Mouse (Mus musculus) erythroid progenitor cell, adult 5-6 weeks (primary cell): ENCODE results near the gene Kcnip1. TPM values are rescaled to one million over a fixed set of nuclear protein-coding genes. Genes with fewer than 3 reads are reported as not detected.

ENCODE experiments used
- ATAC-seq: replicated peaks from 2 replicates; pipeline ENCODE4 v1.8.0; 2016; ENCODE audit warnings: moderate number of reproducible peaks, mild to moderate bottlenecking, moderate TSS enrichment, inconsistent platforms; ENCODE audit not compliant: poor library complexity, low FRiP score, severe bottlenecking
- total RNA-seq, 2 experiments: library from RNA; stranded (forward) in 1 of 2; stranded (reverse) in 1 of 2; fragments of 150-400 nt in 1 of 2; fragments of 186-747, 209-891 nt in 1 of 2; gene quantifications; 2 replicates each; pipeline versions ENCODE4 v1.2.3 to v1.2.4; 2015 to 2017; ENCODE audit warnings: low replicate concordance in 2 of 2

Kcnip1 gene
- total RNA-seq, 2 experiments from 2014 or later = not detected

DNA sequence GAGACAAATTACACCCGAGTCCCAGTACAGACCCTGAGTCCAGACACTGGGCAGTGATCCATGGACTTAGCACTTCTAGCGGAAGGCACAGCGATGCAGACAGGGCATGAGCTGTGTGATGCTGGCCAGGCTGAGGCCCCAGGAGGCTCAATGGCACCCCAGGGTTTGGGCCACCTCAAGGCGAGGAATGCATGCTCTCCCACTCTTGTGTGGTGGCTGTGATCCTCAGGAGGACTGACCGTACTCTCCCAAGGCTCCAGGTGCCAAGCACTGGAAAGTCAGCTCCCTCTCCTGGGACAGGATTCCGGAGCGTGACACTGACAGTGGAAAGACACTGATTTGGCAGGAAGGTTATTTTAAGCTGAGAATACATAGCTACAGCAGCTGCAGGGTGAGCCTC lies 79.9 kb downstream of the Kcnip1 start:
- ATAC-seq = no peak

DNA sequence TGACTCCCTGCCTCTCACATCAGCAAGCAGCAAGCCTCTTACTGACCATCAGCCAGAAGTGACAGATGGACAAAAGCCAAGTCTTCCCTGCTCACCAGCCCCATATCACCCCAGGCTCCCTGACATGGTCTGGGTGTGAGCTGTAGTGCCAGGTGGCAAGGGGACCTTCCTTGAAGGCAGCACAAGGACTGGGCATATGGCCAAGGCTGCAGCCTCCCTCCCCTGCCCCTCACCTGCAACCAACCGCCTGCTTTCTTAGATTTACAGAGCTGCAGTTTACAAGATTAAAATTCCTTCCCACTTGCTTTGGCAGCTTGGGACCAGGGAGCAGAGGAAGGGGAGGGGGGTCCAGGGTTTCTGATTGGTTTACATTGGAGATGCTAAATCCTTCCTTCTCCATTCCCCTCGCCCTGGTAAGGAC lies 80.8 kb downstream of the Kcnip1 start:
- no peak for ATAC-seq

DNA sequence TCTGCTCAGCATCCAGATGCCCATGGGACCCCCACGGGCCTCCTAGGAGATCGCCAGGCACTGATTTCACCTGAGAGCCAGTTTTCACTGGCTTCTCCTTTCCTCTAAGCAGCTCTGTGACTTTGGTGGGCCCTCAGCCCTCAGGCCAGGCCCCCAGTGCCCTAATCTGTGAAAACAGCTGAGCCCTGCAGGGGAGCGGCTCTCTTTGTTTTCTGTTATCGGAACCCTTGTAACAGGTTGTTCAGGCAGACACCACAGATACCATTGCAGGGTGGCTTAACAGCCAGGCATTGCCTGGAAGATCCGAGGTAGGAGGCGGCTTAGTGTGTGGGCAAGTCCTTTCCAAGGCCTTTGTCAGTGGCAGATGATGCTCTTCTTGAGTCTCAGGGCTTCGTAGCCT lies 82.0 kb downstream of the Kcnip1 start:
- ATAC-seq = no peak

DNA sequence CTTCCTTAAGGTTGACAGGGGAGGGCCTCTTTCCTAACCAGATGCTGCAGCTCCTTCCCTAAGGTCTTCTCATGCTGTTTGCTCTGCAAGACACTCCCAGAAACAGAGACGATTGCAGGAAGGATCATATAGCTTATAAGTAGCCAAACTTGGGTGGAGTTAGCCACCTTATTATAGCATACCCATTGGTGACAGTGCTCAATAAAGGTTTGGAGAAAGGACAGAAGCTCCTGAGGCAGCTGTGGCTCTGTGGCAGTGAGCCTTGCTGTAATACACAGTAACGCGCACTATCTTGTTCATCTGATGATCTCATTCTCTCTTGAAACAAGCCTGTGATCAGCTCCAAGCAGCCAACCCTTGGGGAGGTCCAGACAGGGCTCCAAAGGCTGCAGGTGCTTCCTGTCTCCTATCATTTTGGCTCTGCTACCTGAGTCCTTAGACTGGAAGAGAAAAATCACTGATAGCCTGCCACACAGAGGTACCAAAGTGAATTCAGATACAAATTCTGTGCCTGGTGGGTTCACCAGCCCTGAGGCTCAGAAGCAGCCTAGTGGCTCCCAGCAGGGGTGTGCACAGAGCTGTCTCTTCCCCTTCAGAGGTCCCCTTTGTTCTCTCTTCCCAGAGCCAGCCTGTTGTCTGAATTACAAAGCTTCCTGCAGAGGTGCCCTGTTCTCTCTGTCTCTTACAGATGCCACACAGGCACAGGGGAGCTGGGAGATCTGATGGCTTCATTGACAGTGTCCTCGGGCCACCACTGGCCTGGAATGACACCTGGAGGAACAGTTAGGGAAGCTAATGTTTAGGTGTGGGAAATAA lies 84.4 kb downstream of the Kcnip1 start:
- ATAC-seq = no peak

DNA sequence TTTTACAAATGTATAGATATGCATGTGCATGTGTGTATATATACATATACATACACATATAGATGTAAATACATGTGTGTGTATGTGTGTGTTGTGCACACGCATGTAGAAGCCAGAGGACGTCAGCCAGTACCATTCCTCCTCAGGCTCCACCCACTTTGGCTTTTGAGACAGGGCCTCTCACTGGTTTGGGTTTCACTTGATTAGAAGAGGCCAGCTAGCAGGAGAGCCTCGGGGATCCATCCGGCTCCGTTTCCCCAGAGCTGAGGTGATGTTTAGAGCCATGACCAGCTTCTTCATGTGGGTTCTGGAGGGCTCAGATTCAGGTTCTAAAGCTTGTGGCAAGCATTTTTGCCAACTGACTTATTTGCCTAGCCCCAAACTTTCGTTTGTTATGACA lies 89.5 kb downstream of the Kcnip1 start:
- ATAC-seq = no peak

DNA sequence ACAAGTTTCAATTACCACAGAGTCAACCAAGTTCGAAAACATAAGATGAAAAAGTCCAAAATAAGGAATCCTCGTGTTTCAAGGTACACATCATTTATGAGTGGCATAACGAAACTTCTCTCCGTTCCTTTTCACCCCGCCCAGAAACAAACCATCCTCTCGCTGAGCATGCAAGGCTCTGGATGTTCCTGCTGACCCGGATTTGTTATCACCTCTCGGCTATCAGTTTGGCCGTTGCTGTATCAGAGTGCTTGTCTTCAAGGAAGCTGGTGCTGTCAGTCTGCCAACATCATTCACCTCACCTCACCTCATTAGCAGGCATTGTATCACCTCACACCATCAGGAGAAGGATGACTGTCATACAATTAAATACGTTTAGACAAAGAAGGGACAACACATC lies 90.6 kb downstream of the Kcnip1 start:
- no peak for ATAC-seq

DNA sequence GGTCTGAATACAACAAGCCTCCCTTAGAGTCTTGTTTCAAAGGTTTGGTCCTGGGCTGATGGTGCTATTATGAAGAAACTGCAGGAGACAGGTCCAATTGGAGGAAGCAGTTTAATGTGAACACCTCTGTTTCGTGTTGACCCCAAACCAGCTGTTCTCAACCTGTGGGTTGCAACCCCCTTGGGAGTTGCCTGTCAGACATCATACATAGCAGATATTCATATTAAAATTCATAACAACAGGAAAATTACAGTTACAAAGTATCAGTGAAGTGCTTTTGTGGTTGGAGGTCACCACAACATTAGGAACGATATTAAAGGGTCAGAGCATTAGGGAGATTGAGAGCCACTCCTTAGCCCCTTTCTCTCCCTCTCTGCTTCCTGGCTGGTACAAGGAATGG lies 91.2 kb downstream of the Kcnip1 start:
- no peak for ATAC-seq

DNA sequence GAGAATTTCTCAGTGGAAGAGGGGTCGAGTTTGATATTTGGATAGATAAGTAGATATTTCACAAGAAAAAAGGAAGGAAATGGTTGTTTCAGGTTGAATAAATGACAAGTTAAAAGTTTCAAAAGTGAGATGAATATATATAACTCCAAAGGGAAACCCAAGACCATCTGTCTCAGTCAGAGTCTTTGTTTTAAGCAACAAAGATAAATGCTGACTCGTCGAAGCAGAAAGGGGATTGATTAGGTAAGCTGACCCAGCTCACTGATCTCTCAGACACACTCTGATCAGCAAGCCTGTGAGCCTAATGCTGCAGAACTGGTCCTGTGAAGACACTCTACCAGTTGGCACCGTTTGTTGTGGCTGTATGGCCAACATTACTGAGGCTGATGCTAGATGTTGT lies 101.9 kb downstream of the Kcnip1 start:
- no peak for ATAC-seq

DNA sequence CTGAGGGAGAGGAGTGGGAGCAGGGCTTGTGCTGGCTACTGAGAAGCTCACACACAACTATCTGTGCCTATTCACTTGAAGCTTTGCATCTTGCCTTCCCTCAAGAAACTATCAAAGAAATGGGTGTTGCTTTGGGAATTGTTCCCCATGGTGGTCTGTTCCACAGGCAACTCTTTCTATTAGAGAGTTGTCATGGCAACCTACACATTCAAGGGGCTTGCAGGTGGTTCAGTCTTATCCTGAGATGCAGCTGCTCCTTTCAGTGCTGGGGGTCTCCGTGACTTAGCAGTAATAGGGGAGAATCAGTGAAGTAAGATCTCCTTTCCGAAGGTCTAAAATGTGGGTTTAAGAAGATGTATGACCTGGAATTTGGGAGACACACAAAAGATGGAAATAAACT lies 102.6 kb downstream of the Kcnip1 start:
- ATAC-seq = no peak

DNA sequence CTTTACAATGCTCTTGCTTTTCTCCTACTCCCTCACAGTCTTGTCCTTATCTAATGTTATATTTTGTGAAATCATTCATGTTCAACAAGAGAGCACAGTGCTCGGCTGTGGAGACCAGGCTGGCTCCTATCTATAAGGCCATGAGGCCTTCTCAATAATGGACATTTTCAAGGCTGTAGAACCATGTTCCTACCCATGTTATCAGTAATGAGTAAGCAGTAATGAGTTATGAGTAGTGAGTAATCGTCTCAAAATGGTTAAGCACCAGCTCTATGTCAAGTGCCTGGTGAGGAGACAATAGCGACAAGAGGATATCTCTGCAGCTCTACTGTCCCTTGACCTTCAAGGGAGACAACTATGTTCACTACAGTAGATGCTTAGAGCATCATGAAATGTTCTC lies 105.3 kb downstream of the Kcnip1 start:
- no peak for ATAC-seq

DNA sequence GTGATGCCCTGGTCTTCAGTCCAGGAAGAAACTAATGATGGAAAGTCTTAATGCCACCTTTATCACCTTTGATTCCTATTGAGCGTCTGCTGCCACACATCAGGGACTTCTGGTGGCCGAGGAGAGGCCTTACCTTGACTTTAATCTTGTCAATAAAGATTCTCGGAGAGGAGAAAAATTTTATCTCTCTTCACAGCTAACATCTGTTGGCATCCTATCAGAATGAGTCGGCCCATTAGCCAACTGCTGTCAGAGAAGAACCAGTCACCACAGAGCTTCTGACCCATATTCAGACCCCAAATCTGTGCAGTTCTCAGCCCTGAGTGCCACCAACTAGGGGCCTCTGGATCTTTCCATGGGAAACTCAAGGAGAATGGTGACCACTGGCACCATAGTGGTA lies 107.0 kb downstream of the Kcnip1 start:
- ATAC-seq = no peak

DNA sequence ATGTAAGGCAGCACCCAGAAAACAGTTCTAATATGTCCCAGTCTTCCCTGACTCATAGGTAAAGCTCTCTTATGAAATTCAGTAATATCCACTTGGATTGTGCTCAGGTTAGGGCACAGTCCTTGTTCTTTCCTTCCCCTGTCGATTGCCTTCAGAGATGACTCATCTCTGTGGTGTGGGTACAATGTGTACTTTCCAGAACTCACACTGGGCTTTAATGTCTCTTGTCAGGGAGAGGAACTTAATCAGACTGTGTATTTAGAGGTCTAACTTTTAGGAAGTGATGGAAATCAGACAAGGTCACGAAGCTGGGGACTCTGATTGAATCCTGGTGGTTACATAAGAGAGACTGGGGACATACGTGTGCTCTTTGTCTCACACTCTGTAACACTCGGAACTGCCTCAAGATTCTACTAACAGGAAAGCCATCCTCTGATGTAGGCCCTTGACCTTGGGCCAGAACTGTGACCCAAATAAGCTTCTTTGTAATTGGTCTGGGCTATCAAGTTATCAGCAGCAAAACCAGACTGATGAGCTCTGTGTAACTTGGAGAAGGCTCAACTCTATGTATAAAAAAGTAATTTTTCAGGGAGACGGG lies 110.1 kb downstream of the Kcnip1 start:
- no peak for ATAC-seq

DNA sequence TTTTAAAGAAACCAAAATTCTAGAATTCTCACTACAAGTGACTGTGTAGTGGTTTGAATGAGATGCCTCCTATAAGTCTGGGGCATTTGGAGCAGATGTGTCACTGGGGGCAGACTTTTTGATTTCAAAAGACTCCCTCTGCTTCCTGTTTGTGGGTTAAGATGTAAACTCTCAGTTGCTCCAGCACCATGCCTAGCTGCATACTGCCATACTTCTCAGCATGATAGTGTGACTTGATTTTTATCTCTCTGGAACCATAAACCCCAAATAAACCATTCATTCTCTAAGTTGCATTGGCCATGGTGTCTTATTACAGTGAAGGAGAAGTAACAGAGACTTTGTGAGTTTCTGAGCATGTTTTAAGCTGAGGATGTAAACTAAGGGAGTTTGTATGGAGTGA lies 118.0 kb downstream of the Kcnip1 start:
- no peak for ATAC-seq

DNA sequence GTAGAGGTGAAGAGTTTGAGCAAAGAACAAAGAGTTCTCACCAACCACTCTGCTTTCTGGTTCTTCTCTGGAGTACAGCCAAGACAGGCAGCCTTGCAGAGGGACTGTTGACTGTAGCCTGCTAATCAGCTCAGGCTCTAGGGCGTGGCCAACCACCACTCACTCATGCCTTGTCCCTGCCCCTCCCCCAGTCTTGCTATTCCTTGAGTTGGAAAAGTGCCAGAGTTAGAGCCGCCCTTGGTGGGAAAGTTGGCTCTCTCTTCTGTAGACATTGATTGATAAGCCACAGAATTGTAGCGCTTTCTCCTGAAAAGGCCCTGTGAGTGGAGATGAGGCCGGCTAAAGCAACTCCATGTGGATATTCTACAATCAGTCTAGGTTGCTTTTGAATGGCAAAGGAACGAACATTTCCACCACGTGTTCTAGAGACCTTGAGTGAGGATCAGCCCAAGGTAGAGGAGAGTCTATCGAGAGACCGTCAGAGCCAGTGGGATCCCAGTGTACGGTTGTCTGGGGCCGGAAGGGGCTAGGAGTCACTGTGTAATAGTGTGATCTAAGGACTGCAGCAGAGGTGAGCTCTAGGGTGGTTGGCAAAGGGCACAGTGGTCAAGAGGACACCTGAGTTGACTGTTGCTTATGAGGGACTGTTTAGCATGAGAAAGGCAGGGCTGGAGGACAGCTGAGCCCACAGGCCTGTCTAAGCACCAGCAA lies 119.7 kb downstream of the Kcnip1 start:
- peak; percentile 64; the same call in 1 of the 2 replicates for ATAC-seq

DNA sequence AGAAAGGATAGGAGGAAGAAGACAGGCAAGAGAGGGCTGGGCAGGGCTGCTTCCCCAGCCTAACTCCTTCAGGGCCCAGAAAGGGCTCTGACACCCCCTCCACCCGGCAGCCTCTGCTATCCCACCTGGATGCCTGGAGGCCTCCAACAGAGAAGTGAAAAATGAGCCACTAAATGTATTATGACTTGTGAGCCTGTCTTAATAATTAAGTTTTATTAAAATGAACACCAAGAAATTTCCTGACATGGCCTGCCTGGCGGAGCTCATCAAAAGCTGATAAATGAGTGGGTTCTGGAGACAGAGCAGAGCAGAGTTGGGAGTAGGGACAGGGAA lies 120.3 kb downstream of the Kcnip1 start:
- no peak for ATAC-seq

DNA sequence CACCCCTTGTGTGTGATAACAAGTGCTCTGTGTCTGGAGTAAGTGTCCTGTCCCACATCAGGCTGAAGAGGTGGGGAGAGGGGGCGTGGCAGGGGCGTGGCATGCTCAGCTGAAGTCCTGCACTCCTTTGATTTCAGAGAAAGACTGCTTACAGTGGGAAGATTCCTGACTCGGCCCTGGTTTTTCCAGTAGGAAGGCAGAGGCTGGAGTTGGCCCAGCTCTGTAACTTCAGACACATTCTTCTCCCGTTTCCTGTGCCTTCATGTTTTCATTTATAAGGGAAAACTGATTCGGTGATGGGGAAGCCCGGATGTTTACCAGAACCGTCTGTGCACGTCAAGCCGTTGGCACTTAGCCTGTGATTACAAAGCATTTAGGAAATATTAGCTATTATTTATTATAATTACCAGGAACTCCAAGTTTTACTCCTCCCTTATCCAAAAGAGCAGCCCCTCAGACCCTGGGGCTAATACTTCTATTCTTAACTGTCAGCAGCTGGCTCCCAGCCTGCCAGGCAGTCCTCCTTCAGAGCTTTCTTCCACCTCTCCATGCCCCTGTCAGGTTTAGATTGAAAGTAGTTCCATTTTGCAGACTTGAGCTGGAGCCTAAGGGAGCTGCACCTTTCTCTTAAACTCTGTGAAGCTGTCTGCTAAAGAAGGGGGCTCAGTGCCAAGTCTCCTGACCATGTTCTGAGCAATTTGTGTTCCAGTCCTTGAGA lies 120.8 kb downstream of the Kcnip1 start:
- ATAC-seq = peak; percentile 66

DNA sequence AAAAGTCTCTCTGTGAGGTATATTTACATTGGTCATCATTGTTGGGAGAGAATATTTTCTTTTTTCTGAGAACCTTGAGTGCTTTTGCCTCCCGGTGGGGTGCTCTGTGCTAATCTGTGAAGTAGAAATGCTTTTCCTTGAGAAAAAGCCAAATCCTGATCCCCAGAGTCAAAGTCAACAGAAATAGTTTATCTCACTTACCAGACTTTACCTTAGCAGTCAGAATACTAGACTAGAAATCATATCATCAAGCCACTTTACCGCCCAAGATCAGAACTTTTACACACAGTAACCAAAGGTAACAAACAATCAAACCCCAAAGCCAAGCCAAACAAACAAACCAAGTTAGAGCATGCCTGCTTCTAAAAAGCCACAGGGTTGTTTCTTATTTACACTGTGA lies 122.7 kb downstream of the Kcnip1 start:
- ATAC-seq = no peak

DNA sequence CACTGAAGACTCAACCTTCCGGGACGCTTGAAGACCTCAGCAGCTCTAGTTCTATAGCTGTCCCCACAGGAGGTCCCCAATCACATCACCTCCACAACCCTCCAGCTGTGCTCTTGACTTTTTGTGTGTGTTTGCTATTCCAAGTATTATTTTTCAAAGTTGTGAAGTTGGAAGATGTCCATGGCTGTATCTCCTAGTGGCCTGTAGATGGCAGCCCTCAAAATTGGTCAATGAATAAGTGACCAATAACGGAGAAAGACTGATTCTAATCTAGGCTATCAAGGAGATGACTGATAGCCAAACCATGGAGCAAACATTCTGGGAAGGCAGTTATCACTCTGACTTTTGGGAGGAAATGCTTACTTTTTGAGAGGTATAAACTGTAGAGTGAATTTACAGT lies 123.4 kb downstream of the Kcnip1 start:
- no peak for ATAC-seq

DNA sequence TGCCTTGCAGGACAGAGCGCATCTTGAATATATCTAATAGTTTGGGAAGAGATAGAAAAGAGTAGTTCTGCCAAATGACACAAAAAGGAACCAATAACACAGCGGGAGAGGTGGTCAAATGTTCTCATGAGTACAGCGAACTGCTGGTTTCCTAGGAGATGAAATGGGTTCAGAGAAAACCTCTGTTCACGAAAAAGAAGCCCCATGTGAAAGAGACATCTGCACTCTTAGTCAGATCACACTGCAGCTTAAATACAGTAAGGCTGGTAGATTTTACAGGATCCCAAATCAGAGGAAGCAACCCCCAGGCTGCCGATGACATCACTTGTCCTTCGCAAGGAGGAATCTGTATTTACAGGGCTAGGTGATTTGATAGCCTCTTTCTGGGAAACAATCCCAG lies 126.2 kb downstream of the Kcnip1 start:
- ATAC-seq = no peak

DNA sequence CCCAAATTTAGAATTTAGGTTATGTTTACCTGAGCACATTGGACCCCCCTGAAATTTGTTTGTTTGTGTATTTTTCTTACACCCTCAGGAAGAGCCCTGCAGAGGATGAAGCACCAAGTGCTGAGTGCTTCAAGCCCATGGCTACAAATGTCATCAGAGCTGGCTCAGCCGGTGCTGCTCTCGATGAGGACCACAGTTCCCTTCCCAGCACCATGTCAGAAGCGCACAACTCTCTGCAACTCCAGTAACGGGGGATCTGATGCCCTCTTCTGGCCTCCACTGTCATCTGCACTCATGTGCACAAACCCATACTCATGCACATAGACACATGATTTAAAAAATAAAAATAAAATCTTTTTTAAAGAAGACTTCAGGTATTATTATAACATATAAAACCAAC lies 128.7 kb downstream of the Kcnip1 start:
- no peak for ATAC-seq

DNA sequence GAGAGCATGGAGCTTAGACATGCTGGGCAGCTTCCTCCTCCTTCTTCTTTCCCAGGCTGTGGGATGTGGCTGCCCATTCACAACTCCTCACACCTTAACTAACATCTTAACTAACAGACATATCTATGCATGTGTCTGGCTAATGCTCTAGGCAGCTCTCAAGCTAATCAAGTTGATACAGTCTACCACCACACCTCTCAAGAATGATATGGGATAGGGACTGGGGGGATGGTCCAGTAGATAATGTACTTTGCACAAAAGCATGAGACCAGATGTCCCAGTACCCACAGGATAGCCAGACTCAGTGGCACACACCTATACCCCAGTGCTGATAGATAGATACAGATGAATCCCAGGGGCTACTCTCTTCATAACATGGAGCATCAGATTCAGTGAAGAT lies 131.1 kb downstream of the Kcnip1 start:
- peak; percentile 42; the same call in 1 of the 2 replicates for ATAC-seq
